Comparison of ENCODE assay signal across 16 mouse cellular contexts in genomic region chr11:54263405-54264031, GRCm38 (mm10). TPM values are rescaled to one million over a fixed set of nuclear protein-coding genes. Genes with fewer than 3 reads are reported as not detected.
DNase-seq lines count a peak whose midpoint lies in the region; TF ChIP-seq lines count a peak whose summit lies in the region.
"Had no signal": no experiment of that assay in that cellular context is flagged by ENCODE, and none has a peak within 500 bp of the region (broad histone marks: within the 10 kb centered on the region; RNA-seq: fewer than 3 reads in every experiment).

No protein-coding gene starts in this region.

- peak; percentile 67 for TF ChIP-seq CTCF in layer of hippocampus, adult 2 months (conservative IDR thresholded peaks at IDR 0.05)

- H3K36me3 ChIP-seq in ES-E14 (ENCODE audit: control insufficient read depth, insufficient read depth, low read length, poor library complexity, severe bottlenecking), result no peaks in the 10 kb centered on the region
- H3K36me3 ChIP-seq: embryonic facial prominence, embryonic 15.5 days; hindbrain, embryonic 10.5 days had no signal

- H3K4me1 ChIP-seq in ES-E14 (ENCODE audit: control insufficient read depth in 2 of 2, insufficient read depth in 2 of 2, low read length in 2 of 2, poor library complexity in 1 of 2), result no peaks in the 10 kb centered on the region; a peak in 1 of 4 replicates
- H3K4me1 ChIP-seq: embryonic facial prominence, embryonic 15.5 days; hindbrain, embryonic 10.5 days had no signal

- in situ Hi-C loops in ES-E14 (cut with MboI; ENCODE audit: low sequenced_read_pairs in 2 of 2, unreplicated experiment in 2 of 2), result no loop called here

- no peak overlapping the region for H3K9ac ChIP-seq in ES-E14 (ENCODE audit: insufficient read depth, low read depth, low read length, poor library complexity, severe bottlenecking)
- H3K9ac ChIP-seq: embryonic facial prominence, embryonic 15.5 days had no signal

- H3K27ac ChIP-seq in layer of hippocampus, adult 2 months, result no peak overlapping the region
- no peak overlapping the region for H3K27ac ChIP-seq in ES-E14 (ENCODE audit: insufficient read depth, low read depth, low read length, poor library complexity, severe bottlenecking)
- H3K27ac ChIP-seq: embryonic facial prominence, embryonic 15.5 days; hindbrain, embryonic 10.5 days; macrophage had no signal

- no peaks in the 10 kb centered on the region for H3K9me3 ChIP-seq in ES-E14 (ENCODE audit: control insufficient read depth, insufficient read depth, low read depth, low read length)
- H3K9me3 ChIP-seq: embryonic facial prominence, embryonic 15.5 days; hindbrain, embryonic 10.5 days had no signal

- no peak for DNase-seq in layer of hippocampus, adult 2 months (ENCODE audit: low spot score in 2 of 2)
- DNase-seq in layer of hippocampus, postnatal 14 days (ENCODE audit: low spot score in 2 of 2), result no peak
- peak; percentile 26 for DNase-seq in ES-E14 (ENCODE audit: low read depth, low spot score)
- peak; percentile 57 for DNase-seq in R1 (ENCODE audit: low read depth, low spot score)
- peak; percentile 8 for DNase-seq in mesoderm, embryonic 11.5 days (ENCODE audit: low read depth, low spot score)
- DNase-seq in layer of hippocampus, adult 8-10 months (ENCODE audit: low spot score in 2 of 2), result no peak
- no peak for DNase-seq in cerebellum, postnatal 25 days
- DNase-seq: adrenal gland, postnatal 10 days; cerebellum, adult 8-10 months; heart, adult 18-20 months; kidney, adult 9 months; layer of hippocampus, postnatal 36 days had no signal

- H3K4me3 ChIP-seq in layer of hippocampus, adult 2 months, result no peak overlapping the region
- no peak overlapping the region for H3K4me3 ChIP-seq in ES-E14 (ENCODE audit: insufficient read depth in 1 of 2, low read depth in 1 of 2, low read length in 2 of 2, poor library complexity in 1 of 2, severe bottlenecking in 1 of 2)
- H3K4me3 ChIP-seq: embryonic facial prominence, embryonic 15.5 days; hindbrain, embryonic 10.5 days had no signal

TF ChIP-seq in ES-E14, 5 proteins besides CTCF, POLR2A, EP300 and RAD21:
- TF ChIP-seq CHD2 (IDR thresholded peaks at IDR 0.05; ENCODE audit: low read depth, low read length), result no peak
- TF ChIP-seq HCFC1 (IDR thresholded peaks at IDR 0.05; ENCODE audit: borderline replicate concordance, insufficient read depth, low read length), result no peak
- TF ChIP-seq MAFK (IDR thresholded peaks at IDR 0.05; ENCODE audit: insufficient read depth, low read depth, low read length), result no peak
- TF ChIP-seq ZNF384 (IDR thresholded peaks at IDR 0.05; ENCODE audit: low read depth, low read length), result no peak
- TF ChIP-seq ZC3H11A (IDR thresholded peaks at IDR 0.05; ENCODE audit: borderline replicate concordance, low read depth, low read length), result no peak

RNA-seq across cellular contexts. Expression of gene Il3, which starts 3.6 kb away (rescaled TPM):
- not detected for total RNA-seq in layer of hippocampus, adult 2 months (2021)
- total RNA-seq in layer of hippocampus, postnatal 14 days (2021), result not detected
- not detected in 2 replicates for total RNA-seq in ES-E14 (2012; rRNA removed)
- not detected for total RNA-seq in layer of hippocampus, adult 8-10 months (2022)
- total RNA-seq: adrenal gland, postnatal 10 days; heart, adult 18-20 months; layer of hippocampus, postnatal 36 days; liver, adult 2 months had no signal

RNA-seq across cellular contexts. Expression of gene Csf2, which starts 14.1 kb away (rescaled TPM):
- not detected for total RNA-seq in layer of hippocampus, adult 2 months (2021)
- not detected for total RNA-seq in layer of hippocampus, postnatal 14 days (2021)
- total RNA-seq in ES-E14 (2012; rRNA removed), result not detected in 2 replicates
- total RNA-seq in layer of hippocampus, adult 8-10 months (2022), result not detected
- total RNA-seq: adrenal gland, postnatal 10 days; heart, adult 18-20 months; layer of hippocampus, postnatal 36 days; liver, adult 2 months had no signal

RNA-seq across cellular contexts. Expression of gene Acsl6, which starts 40.1 kb away (rescaled TPM):
- total RNA-seq in layer of hippocampus, adult 2 months (2021), result 100 to 1,000 TPM; 188 to 202 TPM
- total RNA-seq in layer of hippocampus, postnatal 14 days (2021), result 100 to 1,000 TPM; 173 TPM
- total RNA-seq in ES-E14 (2012; rRNA removed), result 3.7 and 5.3 TPM in 2 replicates
- total RNA-seq in layer of hippocampus, adult 8-10 months (2022), result 100 to 1,000 TPM; 180 to 215 (median 192) TPM

Comparison
In these comparisons a context has a peak if more than half of its experiments do, and no peak if none do; other contexts are left out.
1. DNase-seq: peak in ES-E14 (single experiment), R1 (single experiment) and mesoderm, embryonic 11.5 days (single experiment); none in layer of hippocampus, adult 2 months (0 of 2), layer of hippocampus, postnatal 14 days (0 of 2), layer of hippocampus, adult 8-10 months (0 of 2) and cerebellum, postnatal 25 days (0 of 2).
2. RNA of gene Acsl6, which starts 40.1 kb away (total RNA-seq): 188 to 202 TPM in layer of hippocampus, adult 2 months, 180 to 215 TPM in layer of hippocampus, adult 8-10 months and 173 TPM in layer of hippocampus, postnatal 14 days; 3.7 to 5.3 TPM in ES-E14; every median in the first group is over 10 times any median in the second.